In genomic region chr14:57398065-57398757, GRCm38 (mm10) we compare ENCODE assay signal across 8 mouse cellular contexts. TPM values are rescaled to one million over a fixed set of nuclear protein-coding genes. Genes with fewer than 3 reads are reported as not detected.
DNase-seq lines count a peak whose midpoint lies in the region; ATAC-seq lines count a peak whose summit lies in the region.

TSS of gene Cryl1 (minus strand) at chr14:57398529.

- DNase-seq in adipocyte (ENCODE audit: low spot score) = peak; percentile 80
- DNase-seq in embryo, embryonic 10 days (ENCODE audit: low spot score) = peak; percentile 97
- DNase-seq in gastrocnemius, postnatal 10 days = peak; percentile 96
- peak; percentile 98 for DNase-seq in induced T-regulatory cell, adult 2 months (ENCODE audit: low read depth)
- DNase-seq in left cerebral cortex, adult 9 months (ENCODE audit: low spot score in 2 of 2) = peak; percentile 85 to 95
- DNase-seq in right cerebral cortex, postnatal 14 days = peak; percentile 94
- DNase-seq in urinary bladder, postnatal 36 days (ENCODE audit: low spot score in 2 of 2) = peak; percentile 97 to 98

- peak; percentile 97 for ATAC-seq in megakaryocyte progenitor cell, adult 5-6 weeks (replicated peaks; ENCODE audit: poor library complexity)

RNA-seq across cellular contexts. Expression of gene Cryl1, which starts in this region (rescaled TPM):
- 1 to 10 TPM; 4.7 to 6.8 TPM for total RNA-seq in gastrocnemius, postnatal 10 days (2021)
- 21.8 and 22.8 TPM in 2 replicates for total RNA-seq in megakaryocyte progenitor cell, adult 5-6 weeks (2015)
- 18.2 and 23.0 TPM in 2 replicates for total RNA-seq in megakaryocyte progenitor cell, adult 5-6 weeks (2017)

Comparison
In these comparisons a context has a peak if more than half of its experiments do, and no peak if none do; other contexts are left out.
1. Peak in every context shown above with its lines: DNase-seq and ATAC-seq.